Mouse (Mus musculus) mouse embryonic stem cell (cell line): ENCODE results near the gene Apoa1.

ENCODE experiments used
- in situ Hi-C, 2 experiments: fragments of 300-500 bp; cut with MboI; formaldehyde crosslinking; loops; 1 replicate in 1 of 2; 3 replicates in 1 of 2; pipeline ENCODE4 v1.14.3; 2019 to 2020; ENCODE audit warnings: low sequenced_read_pairs in 2 of 2, low pct_unique_long_range_greater_than_20kb in 1 of 2, mixed read lengths in 1 of 2; ENCODE audit not compliant: unreplicated experiment in 1 of 2

The Apoa1 gene

GRCm38 (mm10) chr9:46240526-46241153 is 12.3 kb downstream of the Apoa1 start, which contains the start of gene Apoa4:
Apoa4 (plus strand) TSS chr9:46240696.
- in situ Hi-C loops, result no loop called here

GRCm38 (mm10) chr9:46241818-46242217 is 13.4 kb downstream of the Apoa1 start:
- in situ Hi-C loops, result no loop called here

GRCm38 (mm10) chr9:46243122-46243521 is 14.7 kb downstream of the Apoa1 start:
- in situ Hi-C loops, result no loop called here

- in situ Hi-C loops, result no loop called here
These were observed 15.2 kb downstream of the Apoa1 start for GRCm38 (mm10) chr9:46243584-46243983.

GRCm38 (mm10) chr9:46246752-46247324 is 18.5 kb downstream of the Apoa1 start:
- in situ Hi-C loops, result no loop called here

- in situ Hi-C loops, result no loop called here
These were observed 27.8 kb downstream of the Apoa1 start for GRCm38 (mm10) chr9:46256177-46256576.

- in situ Hi-C loops, result no loop called here
These were observed 28.4 kb downstream of the Apoa1 start for GRCm38 (mm10) chr9:46256658-46257385.

GRCm38 (mm10) chr9:46257546-46257945 is 29.2 kb downstream of the Apoa1 start:
- in situ Hi-C loops, result no loop called here

GRCm38 (mm10) chr9:46259111-46259510 is 30.7 kb downstream of the Apoa1 start:
- in situ Hi-C loops, result no loop called here

- in situ Hi-C loops, result no loop called here
These were observed 32.8 kb downstream of the Apoa1 start for GRCm38 (mm10) chr9:46261131-46261530.

GRCm38 (mm10) chr9:46268343-46268873 is 40.0 kb downstream of the Apoa1 start, which contains the start of gene Apoa5:
Apoa5 (plus strand) TSS chr9:46268633.
- in situ Hi-C loops, result no loop called here

- in situ Hi-C loops, result no loop called here
These were observed 40.7 kb downstream of the Apoa1 start for GRCm38 (mm10) chr9:46269125-46269524.

- in situ Hi-C loops, result no loop called here
These were observed 42.4 kb downstream of the Apoa1 start for GRCm38 (mm10) chr9:46270782-46271181.

GRCm38 (mm10) chr9:46272070-46272469 is 43.7 kb downstream of the Apoa1 start:
- in situ Hi-C loops, result no loop called here

- in situ Hi-C loops, result no loop called here
These were observed 44.5 kb downstream of the Apoa1 start, which contains the start of gene Zpr1 for GRCm38 (mm10) chr9:46272677-46273454. Zpr1 (plus strand) TSS chr9:46273064.

- in situ Hi-C loops, result no loop called here
These were observed 46.1 kb downstream of the Apoa1 start for GRCm38 (mm10) chr9:46274494-46274893.
